Mouse (Mus musculus) heart, postnatal 10 days (tissue): ENCODE results near the gene Tmem235. TPM values are rescaled to one million over a fixed set of nuclear protein-coding genes. Genes with fewer than 3 reads are reported as not detected.
"Not testable (repeated sequence)": the region's sequence is repeated elsewhere in the genome, so short reads cannot be mapped to it uniquely, and the experiment has no call there.

Experiments
- DNase-seq, 2 experiments: peaks; one replicate each; pipeline ENCODE4 v3.0.0; 2021
- intact Hi-C: fragments of 180-260 bp; cut with DNase I; formaldehyde crosslinking; loops from one replicate; pipeline ENCODE4 v1.15.1; 2025
- total RNA-seq, 2 experiments: library from RNA; stranded (reverse); gene quantifications; 2 replicates each; pipeline ENCODE4 v1.2.3; 2021

Tmem235 gene
- total RNA-seq, 2 experiments from 2014 or later: not detected

DNA sequence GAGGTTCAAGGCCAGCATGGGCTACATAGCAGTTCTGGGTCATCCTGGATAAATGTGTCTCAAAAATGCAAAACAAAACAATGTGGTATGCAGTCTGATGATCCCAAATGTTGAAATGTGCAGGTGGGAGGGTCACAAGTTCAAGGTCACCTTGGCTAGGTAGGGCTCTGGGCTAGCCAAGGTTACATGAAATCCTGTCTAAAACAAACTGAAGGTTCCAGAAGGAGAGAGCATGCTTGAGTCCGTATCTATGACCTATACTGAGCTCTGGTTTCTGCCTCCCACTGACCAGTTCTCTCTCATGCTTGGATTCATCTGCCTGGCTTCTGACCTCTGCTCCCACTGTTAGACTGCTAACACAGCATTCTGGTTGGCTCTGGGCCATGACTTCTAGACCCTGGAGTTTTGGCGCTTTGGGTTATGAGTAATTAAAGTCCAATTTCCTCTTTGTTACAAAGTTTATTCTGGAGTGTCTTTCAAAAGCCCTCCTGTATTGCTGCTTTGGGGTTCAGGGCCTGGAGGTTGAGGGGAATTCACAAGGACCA, 30.8 kb upstream of the Tmem235 start:
- DNase-seq: peak; percentile 59 to 67
- intact Hi-C loops: loop anchor here (2.0 to 10.0 kb wide), 3 partner anchors 335 to 449 kb away; no protein-coding TSS in a partner anchor

GRCm38 (mm10) chr11:117830401-117830800, 30.2 kb upstream of the Tmem235 start:
- DNase-seq: no peak
- intact Hi-C loops: loop anchor here (10.0 kb wide), 1 partner anchor 336 kb away; no protein-coding TSS in a partner anchor

DNA sequence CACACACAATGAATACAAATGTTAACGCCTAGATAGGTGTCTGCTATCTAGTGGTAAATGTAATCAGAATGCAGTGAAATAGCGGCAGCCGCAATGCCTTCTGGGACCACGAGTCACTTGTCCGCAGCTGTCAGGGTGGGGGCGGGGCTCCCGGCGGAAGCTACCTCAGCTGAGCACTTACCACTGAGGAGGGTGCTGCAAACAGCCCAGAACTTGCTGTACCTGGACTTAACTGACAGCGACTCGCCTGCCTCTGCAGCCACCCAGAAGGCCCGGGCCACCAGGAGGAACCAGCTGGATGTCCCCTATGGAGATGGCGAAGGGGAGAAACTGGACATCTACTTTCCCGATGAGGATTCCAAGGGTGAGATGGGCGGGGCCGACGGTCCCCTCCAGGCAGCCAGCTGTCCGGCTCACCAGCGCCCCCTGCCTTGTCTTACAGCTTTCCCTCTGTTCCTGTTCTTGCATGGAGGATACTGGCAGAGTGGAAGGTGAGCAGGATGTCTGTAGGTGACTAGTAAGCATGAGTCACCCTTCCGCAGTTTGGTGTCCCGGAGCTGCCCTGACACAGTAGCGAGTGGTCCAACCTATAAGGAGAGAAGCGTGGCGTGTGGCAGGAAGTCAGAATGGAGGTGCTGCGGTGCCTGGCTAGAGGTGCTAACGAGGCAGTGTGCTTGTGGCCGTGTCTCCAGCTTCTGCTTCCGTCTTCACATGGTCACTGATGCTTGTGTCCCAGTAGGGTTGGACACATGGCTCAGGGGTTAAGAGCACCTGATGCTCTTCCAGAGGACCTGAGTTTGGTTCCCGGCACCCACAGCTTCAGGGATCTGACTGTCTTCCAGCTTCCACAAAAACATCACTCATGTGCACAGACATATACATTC, 28.2 kb upstream of the Tmem235 start:
- DNase-seq: peak; percentile 72 to 81
- intact Hi-C loops: loop anchor here (10.0 kb wide), 1 partner anchor 338 kb away; no protein-coding TSS in a partner anchor

DNA sequence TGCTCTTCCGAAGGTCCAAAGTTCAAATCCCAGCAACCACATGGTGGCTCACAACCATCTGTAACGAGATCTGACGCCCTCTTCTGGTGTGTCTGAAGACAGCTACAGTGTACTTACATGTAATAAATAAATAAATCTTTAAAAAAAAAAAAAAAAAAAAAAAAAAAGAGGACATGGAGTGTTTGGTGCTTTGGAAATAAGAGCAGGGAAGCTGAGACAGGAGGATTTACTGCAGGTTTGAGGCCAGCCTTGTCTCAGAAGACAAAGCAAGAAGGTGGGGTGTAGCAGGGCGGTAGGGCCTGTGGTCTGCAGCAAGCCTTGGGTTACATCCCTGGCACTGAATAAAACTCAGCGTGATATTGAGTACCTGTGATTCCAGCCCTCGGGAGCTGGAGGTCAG, 27.0 kb upstream of the Tmem235 start:
- intact Hi-C loops: loop anchor here (10.0 kb wide), 1 partner anchor 339 kb away; no protein-coding TSS in a partner anchor

DNA sequence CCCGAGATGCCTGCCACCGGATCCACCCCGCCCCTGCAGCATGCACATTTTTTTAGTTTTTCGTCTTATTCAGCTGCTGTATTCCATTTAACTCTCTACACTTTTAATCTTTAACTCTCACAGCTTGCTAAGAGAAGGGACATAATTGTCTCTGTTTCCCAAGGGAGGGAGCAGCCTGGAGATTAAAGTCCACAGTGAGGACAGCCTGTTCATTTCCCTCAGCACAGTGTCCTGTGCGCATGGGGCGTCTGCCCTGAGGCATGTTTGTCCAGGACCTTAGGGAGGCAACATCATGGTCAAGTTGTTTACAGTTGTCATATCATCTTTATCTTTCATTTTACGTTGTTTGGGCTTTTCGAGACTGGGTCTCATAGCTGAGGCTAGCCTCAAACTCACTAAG, 26.5 kb upstream of the Tmem235 start:
- DNase-seq: no peak
- intact Hi-C loops: loop anchor here (10.0 kb wide), 1 partner anchor 339 kb away; no protein-coding TSS in a partner anchor

More for the DNA sequence above, 27.0 kb upstream of the Tmem235 start:
- DNase-seq: not testable (repeated sequence)

DNA sequence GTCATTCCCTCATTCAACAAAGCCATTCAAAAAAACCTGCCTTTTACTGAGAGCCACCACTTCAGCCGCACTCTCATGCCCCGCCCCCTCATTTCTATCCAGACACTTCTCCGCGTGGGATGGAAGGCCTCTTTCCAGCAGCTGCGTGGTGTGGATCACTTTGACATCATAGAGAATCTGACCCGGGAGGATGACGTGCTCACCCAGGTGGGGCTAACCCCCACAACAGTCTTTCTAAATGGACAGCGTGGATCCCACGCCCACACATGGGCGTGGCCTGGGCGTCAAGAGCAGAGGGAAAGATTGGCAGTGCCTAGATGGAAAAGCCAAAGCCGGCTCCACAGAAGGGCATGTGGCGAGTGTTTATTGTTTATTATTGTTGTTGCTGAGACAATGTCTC, 24.2 kb upstream of the Tmem235 start:
- DNase-seq: no peak
- intact Hi-C loops: loop anchor here (10.0 kb wide), 1 partner anchor 342 kb away; no protein-coding TSS in a partner anchor

DNA sequence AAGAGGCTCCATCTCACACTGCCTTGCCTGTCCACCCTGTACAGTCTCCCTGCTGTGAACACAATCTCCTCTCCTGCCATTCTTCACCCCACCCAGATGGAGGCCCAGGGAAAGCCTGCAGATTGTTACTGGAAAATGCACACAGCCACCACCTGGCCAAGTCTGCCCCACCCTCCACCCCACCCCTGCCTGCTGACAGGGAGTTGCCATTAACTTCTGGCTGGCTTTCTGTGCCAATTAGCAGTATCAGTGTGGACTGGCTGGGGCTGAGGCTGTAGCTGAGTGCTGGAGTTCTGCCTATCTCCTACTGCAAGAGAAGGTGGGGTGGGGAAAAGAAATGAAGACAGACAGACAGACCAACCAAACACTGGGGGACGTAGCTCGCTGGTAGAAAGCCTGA, 22.0 kb upstream of the Tmem235 start:
- peak; percentile 65 to 71 for DNase-seq
- intact Hi-C loops: loop anchor here (10.0 kb wide), 1 partner anchor 344 kb away; no protein-coding TSS in a partner anchor

DNA sequence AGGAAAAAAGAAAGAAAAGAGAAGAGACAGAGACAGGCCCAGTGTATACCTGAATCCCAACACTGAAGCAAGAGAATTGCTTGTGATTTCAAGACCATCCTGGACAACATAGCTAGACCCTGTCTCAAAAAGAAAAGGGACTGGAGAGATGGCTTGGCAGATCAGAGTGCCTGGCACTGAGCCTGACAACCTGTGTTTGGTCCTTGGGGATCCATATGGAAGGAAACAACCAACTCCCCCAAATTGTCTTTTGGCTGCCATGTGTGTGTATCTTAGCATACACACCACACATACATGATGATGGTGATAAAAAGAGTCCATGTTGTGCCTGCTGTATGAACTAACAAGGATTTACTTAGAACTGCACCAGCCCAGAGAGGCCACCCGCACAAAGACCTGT, 21.5 kb upstream of the Tmem235 start:
- intact Hi-C loops: loop anchor here (10.0 kb wide), 1 partner anchor 344 kb away; no protein-coding TSS in a partner anchor
- DNase-seq: no peak

DNA sequence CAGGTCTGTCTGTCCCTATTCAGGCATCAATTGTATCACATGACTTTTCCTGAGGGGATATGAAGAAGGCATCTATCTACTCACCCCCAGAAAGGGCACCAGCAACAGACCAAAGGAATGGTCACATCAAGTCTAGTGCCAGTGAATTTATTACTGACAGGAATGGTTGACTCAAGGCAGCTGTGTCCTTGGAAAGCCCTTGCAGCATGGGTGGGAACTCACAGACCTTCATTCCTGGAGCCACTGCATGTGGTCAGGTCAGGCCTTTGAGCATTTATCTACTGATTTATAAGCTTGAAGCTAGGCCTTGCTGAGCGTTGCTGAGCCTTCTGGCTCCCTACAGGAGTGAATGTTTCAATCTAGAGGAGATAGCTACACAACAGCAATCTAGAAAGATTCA, 19.6 kb upstream of the Tmem235 start:
- intact Hi-C loops: no loop called here
- DNase-seq: no peak

DNA sequence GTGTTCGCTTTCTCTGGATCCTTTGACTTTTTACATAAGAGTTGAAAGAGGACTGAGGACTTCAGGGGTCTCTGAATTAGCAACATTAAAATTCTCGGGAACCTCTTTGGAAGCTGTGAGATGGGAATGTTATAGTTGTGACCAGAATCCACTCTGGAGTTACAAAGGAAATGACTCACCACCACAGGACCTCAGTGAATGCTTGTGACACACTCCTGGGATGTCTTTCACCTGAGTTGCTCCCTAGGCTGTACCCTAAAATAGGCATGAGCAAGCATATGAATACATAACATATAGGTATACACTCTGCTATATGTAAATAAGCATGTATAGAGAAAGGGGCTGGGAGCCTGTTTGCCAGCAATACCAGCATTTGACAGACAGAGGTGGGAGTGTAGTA, 17.1 kb upstream of the Tmem235 start:
- DNase-seq: no peak
- intact Hi-C loops: no loop called here

- no peak for DNase-seq
- intact Hi-C loops: no loop called here
Observed at GRCm38 (mm10) chr11:117844997-117845396, 15.6 kb upstream of the Tmem235 start.

DNA sequence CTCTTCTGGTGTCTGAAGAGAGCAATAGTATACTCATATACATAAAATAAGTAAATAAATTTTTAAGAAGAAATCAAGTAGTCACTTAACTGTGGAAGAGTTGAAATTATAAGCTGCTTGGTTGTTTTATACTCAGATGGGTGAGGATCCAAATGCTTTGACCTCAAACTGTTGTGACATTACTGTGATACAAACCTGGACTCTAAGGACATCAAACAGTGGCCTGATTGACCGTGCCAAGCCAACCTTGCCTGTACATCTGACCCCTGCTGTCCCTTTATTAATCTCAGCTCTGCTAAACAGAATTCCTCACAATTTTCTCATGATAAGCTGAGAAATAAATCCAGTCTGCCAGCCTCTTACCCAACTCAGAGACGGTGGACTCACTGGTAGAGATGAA, 14.9 kb upstream of the Tmem235 start:
- intact Hi-C loops: no loop called here
- no peak for DNase-seq

GRCm38 (mm10) chr11:117846640-117847039, 13.9 kb upstream of the Tmem235 start:
- intact Hi-C loops: no loop called here
- no peak for DNase-seq

DNA sequence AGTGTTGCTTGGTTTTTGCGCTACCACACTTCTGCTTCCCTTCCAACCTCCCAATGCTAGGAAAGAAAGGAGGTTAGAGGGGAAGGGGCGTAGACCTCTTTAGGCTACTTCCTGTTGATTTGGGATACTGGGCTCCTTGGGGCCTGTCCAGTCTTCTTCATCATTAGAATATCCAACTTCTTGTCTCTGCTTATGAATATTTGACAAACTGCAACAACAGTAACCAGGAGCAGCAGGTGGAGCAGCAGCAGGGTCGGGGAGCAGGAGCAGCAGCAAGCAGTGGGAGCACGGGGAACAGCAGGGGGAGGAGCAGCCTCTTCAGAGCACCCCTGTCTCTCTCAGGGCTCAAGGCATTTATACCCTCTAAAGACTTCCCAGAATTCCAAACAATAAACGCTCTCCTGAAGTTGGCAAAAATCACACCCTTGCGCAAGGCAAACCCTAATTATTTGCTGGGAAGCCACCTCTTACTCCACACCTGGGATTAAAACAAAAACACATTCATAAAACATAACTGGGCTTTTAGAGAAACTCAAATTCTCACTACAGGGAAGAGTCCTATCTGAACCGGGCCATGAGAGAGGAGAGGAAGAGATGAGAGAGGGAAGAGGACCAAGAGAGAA, 12.8 kb upstream of the Tmem235 start:
- intact Hi-C loops: loop anchor here (2.0 kb wide), 1 partner anchor 21 kb away; the partner anchor contains the start of gene Tk1
- no peak for DNase-seq

- DNase-seq: peak in 1 of 2 experiments; percentile 68
- intact Hi-C loops: loop anchor here (2.0 kb wide), 1 partner anchor 22 kb away; the partner anchor contains the start of gene Tk1
Observed at GRCm38 (mm10) chr11:117848271-117848984, 12.1 kb upstream of the Tmem235 start.

GRCm38 (mm10) chr11:117848985-117849671, 11.4 kb upstream of the Tmem235 start, which contains the start of gene Birc5:
TSS of gene Birc5 (plus strand) at chr11:117849251.
- DNase-seq: peak; percentile 97 to 98
- intact Hi-C loops: loop anchor here (2.0 kb wide), 1 partner anchor 22 kb away; the partner anchor contains the start of gene Tk1

DNA sequence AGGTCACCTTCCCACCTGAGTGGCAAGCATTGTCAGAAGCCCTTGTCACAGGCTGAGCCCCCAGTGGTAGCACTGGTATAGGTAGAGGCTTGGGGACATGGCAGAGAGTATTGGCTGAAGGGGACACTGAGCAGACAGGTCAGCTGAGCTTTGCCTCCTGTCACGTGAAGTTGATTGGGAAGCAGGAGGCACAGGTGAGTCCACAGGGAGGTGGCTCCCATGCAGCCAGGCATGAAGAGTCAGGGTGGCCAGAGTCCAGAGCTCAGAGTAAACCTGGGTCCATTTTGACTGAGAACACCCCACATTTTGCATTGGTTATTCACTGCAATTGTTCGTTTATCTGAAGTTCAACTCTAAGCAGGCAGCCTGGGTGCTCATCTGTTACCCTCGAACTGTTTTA, 7.7 kb upstream of the Tmem235 start:
- DNase-seq: no peak
- intact Hi-C loops: no loop called here

DNA sequence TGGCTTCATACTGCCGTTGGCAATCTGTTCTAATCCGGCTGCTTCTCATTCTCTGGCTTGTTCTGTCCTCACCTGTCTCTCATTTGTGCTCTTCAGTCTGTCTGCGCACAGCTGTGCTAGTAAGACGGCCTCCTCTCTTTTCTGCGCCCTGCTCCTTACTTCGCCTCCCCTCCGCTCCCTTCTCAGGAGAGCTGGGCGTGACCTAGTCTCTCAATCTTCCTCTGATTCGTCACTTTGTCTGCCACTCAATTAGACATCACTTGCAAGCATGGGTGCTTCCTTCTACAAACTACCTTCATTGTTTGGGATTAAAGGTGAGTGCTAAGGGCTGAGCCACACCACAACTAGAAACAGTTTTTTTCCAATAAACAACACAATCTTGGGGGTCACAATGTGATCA, 6.3 kb upstream of the Tmem235 start:
- intact Hi-C loops: no loop called here
- no peak for DNase-seq

- DNase-seq: no peak
- intact Hi-C loops: no loop called here
Observed at GRCm38 (mm10) chr11:117855360-117855759, 5.2 kb upstream of the Tmem235 start.

- no peak for DNase-seq
Observed at GRCm38 (mm10) chr11:117855975-117856374, 4.6 kb upstream of the Tmem235 start.

More at GRCm38 (mm10) chr11:117855975-117856374, 4.6 kb upstream of the Tmem235 start:
- intact Hi-C loops: no loop called here
